Mouse (Mus musculus) olfactory bulb, adult 2 months (tissue): Measurements from ENCODE around the gene Cdc37. TPM values are rescaled to one million over a fixed set of nuclear protein-coding genes. Genes with fewer than 3 reads are reported as not detected.

Experiments used
- H3K27ac ChIP-seq: fragments of 200-500 bp; 2 replicates; pipeline ENCODE4 v1.5.1; 2012; ENCODE audit warnings: low read depth, low read length; ENCODE audit not compliant: insufficient read depth
- H3K4me1 ChIP-seq: fragments of 200-500 bp; 2 replicates; pipeline ENCODE4 v1.6.1; 2012; ENCODE audit warnings: low read length; ENCODE audit not compliant: control insufficient read depth, insufficient read depth
- H3K4me3 ChIP-seq: fragments of 200-500 bp; 2 replicates; pipeline ENCODE4 v1.5.1; 2012; ENCODE audit warnings: mild to moderate bottlenecking, low read depth, low read length, moderate library complexity; ENCODE audit not compliant: insufficient read depth
- CTCF ChIP-seq: fragments of 200-500 bp; IDR thresholded peaks from 2 replicates; pipeline ENCODE4 v1.5.1; 2012; ENCODE audit warnings: low read depth, mild to moderate bottlenecking, low read length, moderate library complexity; ENCODE audit not compliant: insufficient read depth
- POLR2A ChIP-seq: fragments of 200-500 bp; IDR thresholded peaks from 2 replicates; pipeline ENCODE4 v1.6.1; 2012; ENCODE audit warnings: mild to moderate bottlenecking, low read depth, low read length, moderate library complexity; ENCODE audit not compliant: insufficient read depth
- WGBS: fragments of 180-500 bp; shearing (Covaris S2); methylation state at CpG from one replicate; pipeline ENCODE4 v1.1.7; 2018; 5-methylcytosine and 5-hydroxymethylcytosine counted together
- polyA plus RNA-seq: library from polyadenylated mRNA; stranded (reverse); fragments of >200 nt; gene quantifications from 2 replicates; pipeline ENCODE4 v1.2.4, GENCODE M21; 2012; ENCODE audit warnings: low replicate concordance; ENCODE audit not compliant: missing spikeins, insufficient read depth, insufficient read length

The Cdc37 gene
- polyA plus RNA-seq, 1 experiment = 282 TPM

DNA sequence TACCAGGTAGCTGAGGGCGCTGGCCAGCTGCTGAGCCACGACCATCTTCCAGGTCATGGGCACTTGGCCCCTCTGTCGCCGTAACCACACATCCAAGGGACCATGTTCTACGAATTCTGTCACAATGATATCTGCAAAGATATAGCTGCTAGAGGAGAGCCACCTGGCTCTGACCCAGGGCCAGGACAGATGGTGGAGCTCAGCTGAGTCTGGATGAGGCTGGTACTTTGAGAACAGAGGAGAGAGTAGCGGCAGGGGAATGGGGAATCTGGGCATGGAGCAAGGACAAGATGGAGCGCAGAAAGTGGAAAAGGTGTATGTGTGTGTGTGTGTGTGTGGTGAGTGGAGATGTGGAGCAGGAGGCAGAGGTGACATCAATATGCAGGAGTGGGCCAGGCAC is 35.6 kb downstream of the Cdc37 start:
- Histone ChIP-seq H3K4me1 (peaks cover 6% of the 10 kb centered on the region; the same call in 1 of the 2 replicates), H3K27ac (no peak overlapping the region), H3K4me3 (no peak overlapping the region)
- no peak for TF ChIP-seq CTCF
- TF ChIP-seq POLR2A = no peak
- 91% methylated on average over 7 of the region's 7 CpGs for WGBS

DNA sequence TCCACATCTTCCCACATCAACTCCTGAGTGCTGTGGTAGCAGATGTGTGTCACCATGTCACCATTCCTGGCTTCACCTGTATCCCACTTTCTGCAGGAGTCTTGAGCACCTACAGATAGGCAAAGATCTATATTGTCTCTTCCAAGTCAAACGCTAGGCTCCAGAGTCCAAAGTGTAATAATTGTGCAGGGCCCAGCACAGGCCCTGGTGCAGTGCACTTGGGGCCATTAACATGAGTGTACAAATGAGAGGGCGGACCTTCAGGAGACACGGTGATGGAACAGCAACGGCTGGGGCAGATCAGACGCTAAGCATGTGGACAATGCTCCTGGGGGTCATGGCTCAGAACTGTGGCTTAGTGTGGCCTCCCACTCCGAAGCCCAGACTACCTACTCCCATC is 36.0 kb downstream of the Cdc37 start:
- no peak for TF ChIP-seq POLR2A
- TF ChIP-seq CTCF = no peak
- H3K4me3 ChIP-seq = no peak overlapping the region
- 89% methylated on average over 6 of the region's 6 CpGs for WGBS
- H3K4me1 ChIP-seq = peaks cover 6% of the 10 kb centered on the region; the same call in 1 of the 2 replicates
- H3K27ac ChIP-seq = no peak overlapping the region

DNA sequence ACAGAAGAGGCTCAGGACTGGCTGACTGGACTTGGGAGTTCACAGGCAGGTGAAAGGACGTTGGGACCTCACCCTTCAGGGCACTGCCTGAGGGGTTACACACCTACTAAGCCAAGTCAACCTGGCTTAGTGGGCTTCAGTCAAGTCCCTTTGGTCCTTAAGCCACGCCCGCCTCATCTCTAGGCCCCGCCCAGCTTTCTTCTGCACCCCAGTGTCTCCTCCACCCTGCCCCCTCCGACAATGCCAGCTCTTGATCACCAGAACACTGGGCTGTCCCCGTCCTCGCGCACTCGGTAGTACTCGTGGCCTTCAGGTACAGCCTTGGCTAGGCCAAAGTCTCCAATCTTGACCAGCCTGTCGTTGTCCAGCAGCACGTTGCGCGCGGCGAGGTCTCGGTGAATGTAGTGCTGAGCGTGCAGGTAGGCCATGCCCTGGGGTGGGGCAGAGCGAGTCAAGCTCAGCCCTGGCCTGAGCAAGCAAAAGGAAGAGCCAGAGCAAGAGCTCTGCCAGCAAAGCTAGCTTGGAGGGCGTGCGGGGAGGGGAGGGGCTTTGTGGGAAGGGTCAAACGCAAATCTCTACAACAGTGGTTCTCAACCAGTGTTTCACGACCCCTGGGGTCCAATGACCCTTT is 42.1 kb downstream of the Cdc37 start:
- Histone ChIP-seq H3K4me3 (no peak overlapping the region), H3K4me1 (peaks cover 6% of the 10 kb centered on the region; the same call in 1 of the 2 replicates), H3K27ac (no peak overlapping the region)
- no peak for TF ChIP-seq POLR2A
- WGBS = 56% methylated on average over 23 of the region's 23 CpGs

GRCm38 (mm10) chr9:21105760-21106564 is 43.8 kb downstream of the Cdc37 start:
- TF ChIP-seq CTCF (no peak), POLR2A (no peak)
- Histone ChIP-seq H3K4me1 (peaks cover 6% of the 10 kb centered on the region; the same call in 1 of the 2 replicates), H3K27ac (no peak overlapping the region), H3K4me3 (no peak overlapping the region)
- 85% methylated on average over 5 of the region's 5 CpGs for WGBS

- TF ChIP-seq POLR2A (no peak), CTCF (no peak)
- WGBS = 87% methylated on average over 6 of the region's 6 CpGs
- Histone ChIP-seq H3K4me1 (peaks cover 5% of the 10 kb centered on the region; the same call in 1 of the 2 replicates), H3K4me3 (no peak overlapping the region), H3K27ac (no peak overlapping the region)
Measured at GRCm38 (mm10) chr9:21104814-21105213, 45.0 kb downstream of the Cdc37 start.

DNA sequence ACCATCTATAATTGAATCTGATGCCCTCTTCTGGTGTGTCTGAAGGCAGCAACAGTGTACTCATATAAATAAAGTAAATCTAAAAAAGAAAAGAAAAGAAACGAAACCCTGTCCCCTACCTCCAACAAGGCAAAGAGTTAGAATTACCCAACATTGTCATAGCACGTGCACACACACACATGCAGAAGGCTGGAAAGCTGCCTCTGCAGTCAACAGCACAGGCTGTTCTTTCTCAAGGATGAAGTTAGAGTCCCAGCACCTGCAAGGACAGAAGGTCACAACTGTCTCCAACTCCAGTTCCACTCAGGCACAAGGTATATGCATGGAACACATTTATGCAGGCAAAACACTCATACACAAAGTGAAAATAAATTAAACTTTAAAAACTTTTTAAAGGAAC is 47.7 kb downstream of the Cdc37 start:
- no peak overlapping the region for H3K27ac ChIP-seq
- H3K4me3 ChIP-seq = no peak overlapping the region
- WGBS = 96% methylated on average over 2 of the region's 2 CpGs
- H3K4me1 ChIP-seq = peaks cover 7% of the 10 kb centered on the region; the same call in 1 of the 2 replicates
- TF ChIP-seq CTCF = no peak
- no peak for TF ChIP-seq POLR2A

GRCm38 (mm10) chr9:21100447-21101161 is 49.2 kb downstream of the Cdc37 start:
- TF ChIP-seq CTCF = no peak
- TF ChIP-seq POLR2A = no peak
- H3K4me3 ChIP-seq = no peak overlapping the region
- peaks cover 7% of the 10 kb centered on the region; the same call in 1 of the 2 replicates for H3K4me1 ChIP-seq
- WGBS = 54% methylated on average over 15 of the region's 15 CpGs
- no peak overlapping the region for H3K27ac ChIP-seq

DNA sequence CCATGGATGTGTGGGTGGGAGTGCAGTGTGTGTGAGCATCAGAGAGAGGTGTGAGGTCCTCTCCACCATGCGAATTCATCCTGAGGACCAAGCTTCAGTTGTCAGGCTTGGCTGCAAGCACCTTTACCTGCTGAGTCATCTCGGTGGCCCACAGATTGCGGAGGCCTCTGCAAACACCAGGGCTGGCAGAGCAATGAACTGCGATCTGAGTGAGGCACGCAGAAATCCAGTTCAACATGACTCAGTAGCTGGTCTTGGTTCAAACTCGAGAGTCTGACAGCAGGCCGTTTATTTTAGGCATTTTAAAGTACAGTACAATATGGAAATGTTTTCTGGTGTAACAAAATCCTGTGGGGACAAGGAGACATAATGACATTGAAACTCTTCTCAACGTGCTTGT is 52.0 kb downstream of the Cdc37 start:
- 52% methylated on average over 8 of the region's 8 CpGs for WGBS
- no peak overlapping the region for H3K27ac ChIP-seq
- no peak overlapping the region for H3K4me3 ChIP-seq
- TF ChIP-seq POLR2A (no peak), CTCF (no peak)
- H3K4me1 ChIP-seq = peaks cover 7% of the 10 kb centered on the region; the same call in 1 of the 2 replicates

DNA sequence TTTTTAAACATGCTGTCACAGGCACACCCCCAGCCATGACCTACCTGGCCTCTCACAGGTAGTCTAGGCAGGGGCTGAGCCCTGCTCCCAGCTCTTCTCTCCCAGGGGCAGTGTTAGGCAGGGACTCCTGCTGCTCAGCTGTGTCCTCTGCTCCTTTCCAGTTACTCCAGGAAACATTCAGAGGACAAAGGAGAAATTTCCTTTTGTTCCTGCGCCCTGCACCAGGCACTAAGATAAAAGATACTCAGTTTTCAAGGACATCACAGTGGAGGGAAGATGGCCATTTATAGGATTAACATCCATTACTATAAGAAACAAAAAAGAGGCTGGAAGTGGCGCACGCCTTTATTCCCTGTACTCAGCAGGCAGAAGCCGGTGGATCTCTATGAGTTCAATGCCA is 53.8 kb downstream of the Cdc37 start:
- TF ChIP-seq POLR2A (no peak), CTCF (no peak)
- peaks cover 8% of the 10 kb centered on the region for H3K4me1 ChIP-seq
- WGBS = 82% methylated on average over 4 of the region's 4 CpGs
- no peak overlapping the region for H3K4me3 ChIP-seq
- no peak overlapping the region for H3K27ac ChIP-seq
